Mouse (Mus musculus) erythroblast, embryonic 14.5 days (primary cell): ENCODE results near the gene Il1rl1.

Experiments
- GATA1 ChIP-seq: IDR thresholded peaks from 2 replicates; pipeline ENCODE4 v1.6.1; 2012; ENCODE audit warnings: low read length, inconsistent platforms, mixed read lengths
- TAL1 ChIP-seq: IDR thresholded peaks from 3 replicates; pipeline ENCODE4 v1.6.1; 2012; ENCODE audit warnings: low read length, inconsistent platforms, mixed read lengths

DNA sequence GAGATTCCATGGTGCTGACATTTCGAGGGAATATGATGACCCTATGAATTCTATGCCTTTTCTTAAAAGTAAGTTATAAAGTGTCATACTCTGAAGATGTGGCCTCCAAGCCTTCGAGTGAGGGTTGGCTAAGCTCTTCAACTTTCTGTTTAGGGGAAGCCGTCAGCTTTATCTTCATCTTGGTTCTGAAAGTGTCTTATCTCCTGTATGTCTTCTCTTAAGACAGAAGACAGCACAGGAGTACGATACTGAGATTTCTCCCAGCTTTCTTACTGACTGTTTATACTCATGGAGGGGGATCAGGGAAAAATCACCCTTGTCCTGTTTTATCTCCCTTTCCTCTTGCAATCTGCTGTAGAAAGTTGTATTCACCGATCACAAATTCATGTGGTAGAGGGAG is 45.0 kb downstream of the Il1rl1 start:
- no peak for TF ChIP-seq GATA1
- no peak for TF ChIP-seq TAL1
